Mouse (Mus musculus): ENCODE results near the gene Abce1.

Abce1 gene

DNA sequence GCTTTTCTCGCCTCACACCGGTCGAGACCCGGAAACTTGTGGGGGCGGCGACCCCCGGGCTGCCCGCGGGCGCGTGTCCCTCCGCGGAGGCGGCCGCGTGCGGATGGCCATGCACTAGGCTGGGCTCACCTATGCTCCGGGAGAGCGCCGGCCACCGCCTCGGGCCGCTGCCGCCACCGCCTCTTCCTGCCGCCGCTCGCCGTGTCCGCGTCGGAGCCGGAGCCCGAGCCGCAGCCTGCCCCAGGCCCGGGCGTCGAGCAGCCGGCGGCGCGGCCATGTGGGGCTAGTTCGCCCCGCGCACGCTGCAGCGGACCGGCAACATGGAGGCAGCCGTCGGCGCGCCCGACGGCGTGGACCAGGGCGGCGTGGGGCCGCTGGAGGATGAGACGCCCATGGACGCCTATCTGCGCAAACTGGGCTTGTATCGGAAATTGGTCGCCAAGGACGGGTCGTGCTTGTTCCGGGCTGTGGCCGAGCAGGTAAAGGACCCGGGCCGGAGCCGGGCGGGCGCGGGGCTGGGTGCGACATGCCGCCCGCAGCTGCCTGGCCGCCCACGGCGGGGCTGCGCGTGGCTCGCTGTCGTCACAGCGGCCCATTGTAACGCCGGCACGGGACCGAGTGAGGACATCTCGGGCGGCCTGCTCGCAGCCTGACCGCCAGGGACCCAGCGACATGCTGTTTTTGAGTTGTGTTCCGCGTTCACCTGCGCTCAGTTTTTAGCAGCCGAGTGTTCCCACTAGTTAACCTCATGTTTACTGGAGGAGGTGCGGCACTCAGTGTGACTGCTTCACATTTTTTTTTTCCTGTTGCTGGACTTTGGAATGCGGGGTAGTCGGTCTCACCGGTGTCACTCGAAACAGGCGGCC lies 71.7 kb downstream of the Abce1 start, which contains the start of gene Otud4:
Otud4 (plus strand) TSS at position 33 of the 866 bp plus-strand sequence.
- no peak for DNase-seq (ENCODE audit: low read depth, low spot score)

DNA sequence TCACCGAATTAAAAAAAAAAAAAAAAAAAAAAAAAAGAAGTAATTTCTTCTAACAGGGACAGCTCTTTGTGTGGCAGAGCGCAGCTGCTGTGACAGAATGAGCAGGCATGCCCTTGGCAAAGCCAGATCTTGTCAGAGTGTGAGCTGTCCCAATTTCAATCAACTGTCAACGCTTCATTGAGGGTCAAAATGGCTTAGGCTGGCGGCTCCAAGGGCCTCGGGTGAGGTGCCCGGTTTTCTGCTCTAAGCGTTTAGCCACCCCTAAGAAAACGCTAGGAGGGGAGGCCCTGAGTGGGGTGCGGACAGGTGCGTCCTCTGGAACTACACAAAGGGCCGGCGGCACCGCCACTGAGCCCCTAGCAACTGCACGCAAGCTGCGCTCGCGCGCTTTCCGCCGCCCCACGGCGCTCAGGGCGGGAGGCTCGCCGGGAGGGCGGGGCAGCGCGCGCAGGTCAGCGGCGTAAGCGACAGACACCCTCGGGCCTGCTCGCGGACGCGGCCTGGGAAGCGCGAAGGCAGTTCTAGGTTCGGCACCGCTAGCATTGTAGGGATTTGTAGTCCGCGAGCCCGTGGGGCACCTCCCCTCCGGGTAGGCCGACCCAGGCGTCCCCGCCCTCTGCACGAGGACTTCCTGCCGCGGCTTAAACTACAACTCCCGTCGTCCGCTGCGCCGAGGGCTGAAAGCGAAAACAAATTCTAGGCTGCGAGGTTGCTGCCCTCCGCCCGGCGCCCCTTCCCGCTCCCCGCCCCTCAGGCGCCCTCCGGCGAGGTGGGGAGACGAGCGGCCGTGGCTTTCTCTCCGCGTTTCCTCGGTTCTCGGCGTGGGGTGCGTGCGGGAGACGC lies 72.6 kb downstream of the Abce1 start:
- peak; percentile 99 for DNase-seq (ENCODE audit: low read depth, low spot score)

DNA sequence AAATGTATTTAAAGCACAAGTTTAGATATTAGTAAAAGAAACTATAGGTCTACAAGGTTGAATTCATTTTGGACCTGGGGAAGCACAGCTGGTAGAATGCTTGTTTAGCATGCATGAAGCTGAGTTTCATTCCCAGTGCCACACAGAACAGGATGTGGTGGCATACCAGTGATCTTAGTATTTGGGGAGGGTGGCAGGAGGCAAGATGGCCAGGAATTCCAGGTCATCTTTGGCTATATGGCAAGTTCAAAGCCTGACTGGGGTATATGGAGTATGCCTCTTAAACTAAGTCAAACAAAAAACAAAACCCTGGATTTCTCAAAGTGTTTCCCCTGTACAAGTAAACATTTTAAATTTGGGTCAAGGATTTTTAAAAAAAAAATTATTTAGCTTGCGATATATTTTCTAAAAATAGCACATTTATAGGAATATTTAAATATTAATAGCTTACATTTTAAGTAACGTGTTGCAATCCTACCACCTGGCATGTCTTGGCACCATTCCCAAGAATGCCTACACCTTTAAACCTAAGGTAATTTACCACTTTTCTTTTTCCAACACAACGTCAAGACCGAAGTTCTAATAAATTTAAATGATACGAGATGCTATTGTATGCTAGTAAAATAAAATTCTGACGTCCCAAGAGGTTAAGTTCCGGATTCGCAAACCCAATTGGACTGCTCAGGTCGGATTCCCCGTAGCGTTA lies 73.4 kb downstream of the Abce1 start:
- DNase-seq (ENCODE audit: low read depth, low spot score), result no peak

DNA sequence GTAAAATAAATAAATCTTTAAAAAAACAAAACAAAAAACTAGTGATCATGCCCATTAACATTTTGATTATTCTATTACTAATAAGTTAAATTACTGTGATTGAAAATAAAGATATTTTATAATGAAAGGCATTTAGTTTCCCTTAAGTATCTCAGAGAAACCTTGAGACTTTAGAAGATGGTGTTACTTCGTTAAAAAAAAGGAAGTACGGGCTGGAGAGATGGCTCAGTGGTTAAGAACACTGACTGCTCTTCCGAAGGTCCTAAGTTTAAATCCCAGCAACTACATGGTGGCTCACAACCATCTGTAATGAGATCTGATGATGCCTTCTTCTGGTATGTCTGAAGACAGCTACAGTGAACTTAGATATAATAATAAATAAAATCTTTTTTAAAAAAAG lies 74.3 kb downstream of the Abce1 start:
- no peak for DNase-seq (ENCODE audit: low read depth, low spot score)

DNA sequence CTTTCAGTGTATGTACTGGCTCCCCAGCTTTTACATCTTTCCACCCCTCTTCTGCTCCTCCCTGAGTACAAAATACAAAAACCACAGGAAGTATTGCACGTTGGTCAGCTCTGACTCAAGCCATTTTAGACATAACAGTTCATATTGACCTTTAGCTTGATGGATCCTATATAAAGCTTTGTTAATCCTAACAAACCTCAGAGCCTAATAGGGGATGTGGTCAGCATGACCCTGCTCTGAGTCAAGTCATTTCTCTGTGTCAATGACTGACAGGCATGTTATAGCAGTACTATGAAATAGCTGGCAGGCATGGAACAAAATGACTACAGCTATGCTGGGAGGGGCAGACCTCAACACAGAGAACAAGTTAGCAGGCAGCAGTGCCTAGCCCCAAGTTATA lies 75.4 kb downstream of the Abce1 start:
- no peak for DNase-seq (ENCODE audit: low read depth, low spot score)

DNA sequence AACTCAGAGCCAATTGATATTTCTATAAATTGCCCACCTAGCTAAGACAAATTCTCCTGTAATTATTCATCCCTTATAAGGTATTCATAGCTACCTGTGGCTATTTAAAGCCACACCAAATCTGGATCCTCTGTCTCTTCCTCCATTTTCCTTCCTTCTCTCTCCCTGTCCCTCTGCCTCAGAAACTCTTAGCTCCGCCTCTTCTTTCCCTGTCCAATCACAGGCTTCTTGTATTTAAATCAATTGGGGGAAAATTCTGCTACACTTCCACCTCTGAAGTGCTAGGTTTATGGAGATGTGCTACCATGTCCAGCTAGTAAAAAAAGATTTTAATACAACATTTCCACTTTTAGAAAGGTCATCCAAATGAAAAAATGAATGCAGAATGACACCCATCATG lies 76.0 kb downstream of the Abce1 start:
- no peak for DNase-seq (ENCODE audit: low read depth, low spot score)

Data from WW6 (cell line).